Mouse (Mus musculus) G1E (cell line): ENCODE results near the gene Tmem255b. TPM values are rescaled to one million over a fixed set of nuclear protein-coding genes. Genes with fewer than 3 reads are reported as not detected.

ENCODE experiments used
- ATAC-seq: 2 replicates; pipeline ENCODE4 v1.8.0; 2016; ENCODE audit warnings: mild to moderate bottlenecking; ENCODE audit not compliant: insufficient number of reproducible peaks, poor library complexity, low FRiP score, severe bottlenecking; ENCODE audit errors: extremely low read depth
- DNase-seq: peaks from one replicate; pipeline ENCODE4 v3.0.0; 2012; ENCODE audit warnings: low spot score
- H3K27me3 ChIP-seq: 2 replicates; pipeline ENCODE4 v1.6.1; 2012; ENCODE audit warnings: mild to moderate bottlenecking, low read length, inconsistent platforms; ENCODE audit not compliant: insufficient read depth
- H3K36me3 ChIP-seq: replicated peaks from 2 replicates; pipeline ENCODE3; 2012; ENCODE audit warnings: mild to moderate bottlenecking, inconsistent platforms
- H3K4me1 ChIP-seq: 2 replicates; pipeline ENCODE4 v1.6.1; 2012; ENCODE audit warnings: low read depth, low read length, inconsistent platforms, mixed read lengths; ENCODE audit not compliant: insufficient read depth
- H3K4me3 ChIP-seq: 2 replicates; pipeline ENCODE4 v1.5.1; 2012; ENCODE audit warnings: low read depth, mild to moderate bottlenecking, inconsistent platforms, low read length, moderate library complexity, mixed read lengths
- H3K9me3 ChIP-seq: replicated peaks from 2 replicates; pipeline ENCODE4 v1.6.1; 2012; ENCODE audit warnings: inconsistent platforms
- CTCF ChIP-seq: IDR thresholded peaks from 2 replicates; pipeline ENCODE4 v1.5.1; 2012; ENCODE audit warnings: low read depth, low read length, inconsistent platforms, mixed read lengths
- GATA1 ChIP-seq: IDR thresholded peaks from 2 replicates; pipeline ENCODE4 v1.6.1; 2012; ENCODE audit warnings: borderline replicate concordance, low read length, inconsistent platforms, mixed read lengths
- GATA2 ChIP-seq: IDR thresholded peaks from 2 replicates; pipeline ENCODE4 v1.6.1; 2012; ENCODE audit warnings: low read depth, low read length, inconsistent platforms, borderline replicate concordance
- POLR2AphosphoS5 ChIP-seq: IDR thresholded peaks from 2 replicates; pipeline ENCODE4 v1.6.1; 2012; ENCODE audit warnings: low read depth, low read length, inconsistent platforms; ENCODE audit not compliant: insufficient replicate concordance
- TAL1 ChIP-seq: conservative IDR thresholded peaks from 2 replicates; pipeline ENCODE4 v1.6.1; 2012; ENCODE audit warnings: low read depth, low read length, inconsistent platforms, mixed read lengths
- polyA plus RNA-seq: library from polyadenylated mRNA; stranded (reverse); fragments of >175 nt; gene quantifications from 2 replicates; pipeline ENCODE4 v1.2.3, GENCODE M21; 2012
- total RNA-seq, 2 experiments: library from RNA; stranded (forward) in 1 of 2; stranded (reverse) in 1 of 2; fragments of 200-1000 nt in 1 of 2; fragments of >200 nt in 1 of 2; fragmentation: Nextera tagmentation in 1 of 2; gene quantifications; 2 replicates each; pipeline ENCODE4 v1.2.3; 2014 to 2017

The Tmem255b gene
- total and polyA plus RNA-seq, 3 experiments, result not detected

- Histone ChIP-seq H3K36me3 (no peaks in the 10 kb centered on the region), H3K4me3 (no peak overlapping the region), H3K27me3 (0 out of 2 replicates have a peak, but pooled peaks cover 3% of the 10 kb centered on the region), H3K9me3 (peaks cover 7% of the 10 kb centered on the region), H3K4me1 (no peaks in the 10 kb centered on the region)
- TF ChIP-seq GATA1 (no peak), POLR2AphosphoS5 (no peak), CTCF (no peak), TAL1 (no peak), GATA2 (no peak)
- DNase-seq (no peak), ATAC-seq (no peak)
These were observed 56.6 kb downstream of the Tmem255b start for GRCm38 (mm10) chr8:13491491-13492010.

- H3K27me3 ChIP-seq, result 0 out of 2 replicates have a peak, but pooled peaks cover 3% of the 10 kb centered on the region
- H3K4me1 ChIP-seq, result no peaks in the 10 kb centered on the region
These were observed 57.4 kb downstream of the Tmem255b start for GRCm38 (mm10) chr8:13492198-13492995.

GRCm38 (mm10) chr8:13493011-13493410 is 58.0 kb downstream of the Tmem255b start:
- no peak overlapping the region for H3K4me3 ChIP-seq
- TF ChIP-seq TAL1, result no peak
- no peak for TF ChIP-seq GATA1
- TF ChIP-seq GATA2, result no peak
- TF ChIP-seq POLR2AphosphoS5, result no peak
- no peak for TF ChIP-seq CTCF
- no peak for DNase-seq
- ATAC-seq, result no peak
- H3K4me1 ChIP-seq, result no peaks in the 10 kb centered on the region
- H3K27me3 ChIP-seq, result no peaks in the 10 kb centered on the region
- peaks cover 7% of the 10 kb centered on the region for H3K9me3 ChIP-seq
- no peaks in the 10 kb centered on the region for H3K36me3 ChIP-seq

More at GRCm38 (mm10) chr8:13492198-13492995, 57.4 kb downstream of the Tmem255b start:
- H3K4me3 ChIP-seq, result no peak overlapping the region
- TF ChIP-seq TAL1, result no peak
- no peak for TF ChIP-seq CTCF
- TF ChIP-seq GATA2, result no peak
- TF ChIP-seq POLR2AphosphoS5, result no peak
- no peak for TF ChIP-seq GATA1
- no peak for DNase-seq
- no peak for ATAC-seq
- no peaks in the 10 kb centered on the region for H3K36me3 ChIP-seq
- H3K9me3 ChIP-seq, result peaks cover 7% of the 10 kb centered on the region

- ATAC-seq (no peak), DNase-seq (no peak)
- Histone ChIP-seq H3K36me3 (no peaks in the 10 kb centered on the region), H3K4me1 (no peaks in the 10 kb centered on the region), H3K9me3 (peaks cover 7% of the 10 kb centered on the region), H3K4me3 (no peak within 1 kb of the TSS), H3K27me3 (no peaks in the 10 kb centered on the region)
- TF ChIP-seq TAL1, result no peak
- TF ChIP-seq GATA1, result no peak
- TF ChIP-seq GATA2, result no peak
- TF ChIP-seq POLR2AphosphoS5, result no peak
- TF ChIP-seq CTCF, result no peak
These were observed 59.1 kb downstream of the Tmem255b start, which contains the start of gene Gas6 for GRCm38 (mm10) chr8:13493858-13494631. Gene Gas6 (minus strand): TSS chr8:13494490.

GRCm38 (mm10) chr8:13501221-13501620 is 66.2 kb downstream of the Tmem255b start:
- no peaks in the 10 kb centered on the region for H3K9me3 ChIP-seq
- DNase-seq (no peak), ATAC-seq (no peak)
- no peaks in the 10 kb centered on the region for H3K36me3 ChIP-seq
- no peaks in the 10 kb centered on the region for H3K4me1 ChIP-seq
- no peak overlapping the region for H3K4me3 ChIP-seq
- H3K27me3 ChIP-seq, result no peaks in the 10 kb centered on the region
- TF ChIP-seq TAL1, result no peak
- no peak for TF ChIP-seq GATA2
- TF ChIP-seq GATA1, result no peak
- no peak for TF ChIP-seq CTCF
- TF ChIP-seq POLR2AphosphoS5, result no peak
